Mouse (Mus musculus) neural tube, embryonic 14.5 days (tissue): ENCODE measurements at regions not wholly inside any gene's neighbourhood (a gene's known extent, or its start where the extent isn't known, plus 50 kb on each side); places are given as distances from the start of the nearest gene placed in this dataset.

ENCODE experiments used
- ATAC-seq: fragments of 200-750 bp; cut with Nextera tagmentation; 2 replicates; pipeline ENCODE4 v1.8.0; 2017; ENCODE audit warnings: low read depth, mild to moderate bottlenecking, moderate TSS enrichment, moderate library complexity
- H3K27ac ChIP-seq: fragments of 300-500 bp; sonication (generic); 2 replicates; pipeline ENCODE4 v1.5.1; 2014; ENCODE audit warnings: low read depth, mild to moderate bottlenecking, control low read depth, low read length, moderate library complexity, mixed read lengths
- H3K27me3 ChIP-seq: fragments of 300-500 bp; sonication (generic); 2 replicates; pipeline ENCODE4 v1.6.1; 2014; ENCODE audit warnings: low read length; ENCODE audit not compliant: control insufficient read depth, insufficient read depth
- H3K36me3 ChIP-seq: fragments of 300-500 bp; sonication (generic); 2 replicates; pipeline ENCODE4 v1.6.1; 2014; ENCODE audit warnings: low read length, mixed read lengths; ENCODE audit not compliant: control insufficient read depth, insufficient read depth
- H3K4me1 ChIP-seq: fragments of 300-500 bp; sonication (generic); 2 replicates; pipeline ENCODE4 v1.6.1; 2014; ENCODE audit warnings: low read length; ENCODE audit not compliant: control insufficient read depth, insufficient read depth
- H3K4me2 ChIP-seq: fragments of 300-500 bp; sonication (generic); 2 replicates; pipeline ENCODE4 v1.6.1; 2014; ENCODE audit warnings: mild to moderate bottlenecking, low read depth, low read length, control low read depth
- H3K4me3 ChIP-seq: fragments of 300-500 bp; sonication (generic); 2 replicates; pipeline ENCODE4 v1.5.1; 2014; ENCODE audit warnings: low read depth, low read length, control low read depth, mixed read lengths
- H3K9ac ChIP-seq: fragments of 300-500 bp; sonication (generic); replicated peaks from 2 replicates; pipeline ENCODE4 v1.6.1; 2014; ENCODE audit warnings: low read depth, mild to moderate bottlenecking, control low read depth, low read length, mixed read lengths
- H3K9me3 ChIP-seq: fragments of 300-500 bp; sonication (generic); 2 replicates; pipeline ENCODE4 v1.6.1; 2016; ENCODE audit warnings: low read length; ENCODE audit not compliant: control insufficient read depth
- WGBS: fragments of 180-500 bp; shearing (Covaris S2); extraction: QIAGEN DNeasy Blood & Tissue Kit; methylation state at CpG from one replicate; pipeline ENCODE4 v1.1.7; 2014; 5-methylcytosine and 5-hydroxymethylcytosine counted together

- Histone ChIP-seq H3K4me1 (no peaks in the 10 kb centered on the region), H3K4me3 (no peak overlapping the region), H3K27ac (no peak overlapping the region), H3K36me3 (no peaks in the 10 kb centered on the region), H3K27me3 (no peaks in the 10 kb centered on the region), H3K9me3 (no peaks in the 10 kb centered on the region), H3K4me2 (no peak overlapping the region), H3K9ac (no peak overlapping the region)
- ATAC-seq = no peak
- WGBS = 92% methylated on average over 1 of the region's 1 CpGs
These were observed 199.4 kb downstream of the Antxr2 start for GRCm38 (mm10) chr5:97831421-97831820.

- no peak overlapping the region for H3K4me2 ChIP-seq
- no peaks in the 10 kb centered on the region for H3K9me3 ChIP-seq
- H3K9ac ChIP-seq = no peak overlapping the region
- 85% methylated on average over 3 of the region's 3 CpGs for WGBS
- H3K4me3 ChIP-seq = no peak overlapping the region
- H3K27ac ChIP-seq = no peak overlapping the region
- H3K27me3 ChIP-seq = no peaks in the 10 kb centered on the region
- no peak for ATAC-seq
- H3K36me3 ChIP-seq = no peaks in the 10 kb centered on the region
- H3K4me1 ChIP-seq = no peaks in the 10 kb centered on the region
These were observed 213.4 kb downstream of the Antxr2 start for GRCm38 (mm10) chr5:97817485-97817884.

- Histone ChIP-seq H3K27me3 (no peaks in the 10 kb centered on the region), H3K4me1 (no peaks in the 10 kb centered on the region), H3K27ac (no peak overlapping the region), H3K9me3 (no peaks in the 10 kb centered on the region), H3K9ac (no peak overlapping the region), H3K4me3 (no peak overlapping the region), H3K4me2 (no peak overlapping the region), H3K36me3 (no peaks in the 10 kb centered on the region)
- ATAC-seq = no peak
- WGBS = 94% methylated on average over 6 of the region's 6 CpGs
These were observed 215.5 kb downstream of the Antxr2 start for GRCm38 (mm10) chr5:97815357-97815756.

- Histone ChIP-seq H3K4me3 (no peak overlapping the region), H3K27ac (no peak overlapping the region), H3K4me2 (no peak overlapping the region), H3K9me3 (no peaks in the 10 kb centered on the region), H3K36me3 (no peaks in the 10 kb centered on the region), H3K27me3 (no peaks in the 10 kb centered on the region), H3K9ac (no peak overlapping the region), H3K4me1 (no peaks in the 10 kb centered on the region)
- ATAC-seq = no peak
- 92% methylated on average over 2 of the region's 2 CpGs for WGBS
These were observed 216.1 kb downstream of the Antxr2 start for GRCm38 (mm10) chr5:97814700-97815099.

GRCm38 (mm10) chr5:97812611-97813350 lies 218.1 kb downstream of the Antxr2 start:
- ATAC-seq = no peak
- Histone ChIP-seq H3K27ac (no peak overlapping the region), H3K36me3 (no peaks in the 10 kb centered on the region), H3K4me3 (no peak overlapping the region), H3K27me3 (no peaks in the 10 kb centered on the region), H3K4me2 (no peak overlapping the region), H3K9me3 (no peaks in the 10 kb centered on the region), H3K9ac (no peak overlapping the region), H3K4me1 (no peaks in the 10 kb centered on the region)
- WGBS = 92% methylated on average over 1 of the region's 1 CpGs

GRCm38 (mm10) chr5:97809007-97809406 lies 221.8 kb downstream of the Antxr2 start:
- 55% methylated on average over 2 of the region's 2 CpGs for WGBS
- no peak for ATAC-seq
- H3K27me3 ChIP-seq = no peaks in the 10 kb centered on the region
- no peak overlapping the region for H3K4me2 ChIP-seq
- H3K9ac ChIP-seq = no peak overlapping the region
- no peaks in the 10 kb centered on the region for H3K4me1 ChIP-seq
- H3K4me3 ChIP-seq = no peak overlapping the region
- no peak overlapping the region for H3K27ac ChIP-seq
- no peaks in the 10 kb centered on the region for H3K9me3 ChIP-seq
- no peaks in the 10 kb centered on the region for H3K36me3 ChIP-seq

GRCm38 (mm10) chr5:97807171-97807570 lies 223.7 kb downstream of the Antxr2 start:
- no peak for ATAC-seq
- Histone ChIP-seq H3K4me3 (no peak overlapping the region), H3K4me2 (no peak overlapping the region), H3K9ac (no peak overlapping the region), H3K4me1 (no peaks in the 10 kb centered on the region), H3K27me3 (no peaks in the 10 kb centered on the region), H3K36me3 (no peaks in the 10 kb centered on the region), H3K27ac (no peak overlapping the region), H3K9me3 (no peaks in the 10 kb centered on the region)
- 68% methylated on average over 1 of the region's 1 CpGs for WGBS

- H3K27me3 ChIP-seq = no peaks in the 10 kb centered on the region
- no peak overlapping the region for H3K27ac ChIP-seq
- H3K4me2 ChIP-seq = no peak overlapping the region
- no peaks in the 10 kb centered on the region for H3K4me1 ChIP-seq
- no peak for ATAC-seq
- H3K9ac ChIP-seq = no peak overlapping the region
- H3K9me3 ChIP-seq = no peaks in the 10 kb centered on the region
- H3K36me3 ChIP-seq = no peaks in the 10 kb centered on the region
- no peak overlapping the region for H3K4me3 ChIP-seq
These were observed 224.1 kb downstream of the Antxr2 start for GRCm38 (mm10) chr5:97806754-97807153.

GRCm38 (mm10) chr5:97800017-97800416 lies 230.8 kb downstream of the Antxr2 start:
- ATAC-seq = no peak; the same call in 1 of the 2 replicates
- Histone ChIP-seq H3K36me3 (no peaks in the 10 kb centered on the region), H3K9me3 (no peaks in the 10 kb centered on the region), H3K27me3 (no peaks in the 10 kb centered on the region), H3K4me3 (no peak overlapping the region), H3K27ac (no peak overlapping the region), H3K9ac (no peak overlapping the region), H3K4me2 (no peak overlapping the region), H3K4me1 (no peaks in the 10 kb centered on the region)
- 32% methylated on average over 3 of the region's 3 CpGs for WGBS
